ENCODE assay signal across 15 mouse cellular contexts in the genomic region with DNA sequence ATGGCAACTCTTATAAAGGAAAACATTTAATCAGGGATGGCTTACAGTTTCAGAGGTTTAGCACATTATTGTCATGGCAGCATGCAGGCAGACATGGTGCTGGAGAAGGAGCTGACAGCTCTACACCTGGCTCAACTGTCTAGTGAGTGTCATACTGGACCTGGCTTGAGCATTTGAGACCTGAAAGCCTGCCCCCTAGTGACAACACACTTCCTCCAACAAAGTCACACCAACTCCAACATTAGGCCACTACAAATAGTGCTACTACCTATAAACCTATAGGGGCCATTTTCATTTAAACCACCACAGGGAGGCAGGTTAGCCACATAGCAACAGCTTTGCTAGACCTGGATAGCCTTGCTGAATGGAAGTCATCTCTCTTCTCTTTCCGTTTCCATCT. TPM values are rescaled to one million over a fixed set of nuclear protein-coding genes. Genes with fewer than 3 reads are reported as not detected.
A peak's percentile ranks its signal among the peaks of the same experiment; 100 is the strongest.
DNase-seq lines count a peak whose midpoint lies in the region; ATAC-seq and TF ChIP-seq lines count a peak whose summit lies in the region.
"Had no signal": no experiment of that assay in that cellular context is flagged by ENCODE, and none has a peak within 500 bp of the region (broad histone marks: within the 10 kb centered on the region; RNA-seq: fewer than 3 reads in every experiment).

No protein-coding gene starts in this region.

- ATAC-seq in lung, postnatal 0 days = no peak
- ATAC-seq in Patski = no peak
- ATAC-seq: hindbrain, postnatal 0 days; midbrain, embryonic 13.5 days had no signal

- H3K79me2 ChIP-seq in heart, adult 2 months (replicated peaks; ENCODE audit: control insufficient read depth, insufficient read depth, low read length) = no peaks in the 10 kb centered on the region

- no peak for TF ChIP-seq POLR2A in heart, adult 2 months (IDR thresholded peaks at IDR 0.05; ENCODE audit: insufficient read depth, low read depth, low read length)
- no peak for TF ChIP-seq POLR2A in small intestine, adult 2 months (IDR thresholded peaks at IDR 0.05; ENCODE audit: low read depth, low read length)

- no peaks in the 10 kb centered on the region for H3K27me3 ChIP-seq in heart, adult 2 months (ENCODE audit: control insufficient read depth, insufficient read depth, low read length)
- no peaks in the 10 kb centered on the region for H3K27me3 ChIP-seq in lung, postnatal 0 days (replicated peaks; ENCODE audit: insufficient read depth, low read length)
- H3K27me3 ChIP-seq in Patski = no peaks in the 10 kb centered on the region
- H3K27me3 ChIP-seq in small intestine, adult 2 months (ENCODE audit: control insufficient read depth, insufficient read depth, low read length) = no peaks in the 10 kb centered on the region
- H3K27me3 ChIP-seq: heart, embryonic 13.5 days; midbrain, embryonic 13.5 days had no signal

- H3K4me1 ChIP-seq in heart, adult 2 months (ENCODE audit: control insufficient read depth, insufficient read depth, low read length) = no peaks in the 10 kb centered on the region
- no peaks in the 10 kb centered on the region for H3K4me1 ChIP-seq in lung, postnatal 0 days (ENCODE audit: insufficient read depth, low read depth, low read length)
- H3K4me1 ChIP-seq in small intestine, adult 2 months (ENCODE audit: control insufficient read depth, insufficient read depth, insufficient read length, low read length) = peaks cover 4% of the 10 kb centered on the region; the same call in 1 of the 2 replicates
- H3K4me1 ChIP-seq: forebrain, embryonic 10.5 days had no signal

- no peak for DNase-seq in heart, adult 2 months
- DNase-seq in heart, adult 8-10 months (ENCODE audit: low spot score) = no peak
- no peak for DNase-seq in lung, postnatal 0 days (ENCODE audit: low spot score)
- DNase-seq in lung, postnatal 14 days = no peak
- DNase-seq in Patski (ENCODE audit: low read depth, low spot score) = no peak
- DNase-seq in thymus, adult 18-20 months = no peak
- no peak for DNase-seq in right cerebral cortex, postnatal 14 days
- DNase-seq: cerebellum, postnatal 10 days; heart, postnatal 36 days; lung, adult 18-20 months had no signal

- POLR2A ChIA-PET in Patski (lab: Charles Lee) = no interaction called here

- no peak for TF ChIP-seq EP300 in heart, adult 2 months (IDR thresholded peaks at IDR 0.05; ENCODE audit: insufficient read depth, low read depth, low read length)
- TF ChIP-seq EP300 in lung, postnatal 0 days (IDR thresholded peaks at IDR 0.05) = no peak

- WGBS in heart, adult 2 months = 96% methylated on average over 1 of the region's 1 CpGs
- 100% methylated on average over 1 of the region's 1 CpGs for WGBS in lung, postnatal 0 days
- 82% methylated on average over 1 of the region's 1 CpGs for WGBS in small intestine, adult 2 months

- H3K9me3 ChIP-seq in lung, postnatal 0 days (ENCODE audit: low read length) = no peaks in the 10 kb centered on the region
- H3K9me3 ChIP-seq: forebrain, embryonic 10.5 days; heart, embryonic 13.5 days; midbrain, embryonic 13.5 days had no signal

- no peak overlapping the region for H3K27ac ChIP-seq in heart, adult 2 months
- no peak overlapping the region for H3K27ac ChIP-seq in lung, postnatal 0 days (ENCODE audit: low read length)
- no peak overlapping the region for H3K27ac ChIP-seq in small intestine, adult 2 months (ENCODE audit: insufficient read depth, low read depth, low read length)
- H3K27ac ChIP-seq: forebrain, embryonic 10.5 days; heart, embryonic 13.5 days; hindbrain, postnatal 0 days; midbrain, embryonic 13.5 days had no signal

- H3K36me3 ChIP-seq in heart, adult 2 months (ENCODE audit: control insufficient read depth, insufficient read depth, low read length) = no peaks in the 10 kb centered on the region
- no peaks in the 10 kb centered on the region for H3K36me3 ChIP-seq in lung, postnatal 0 days (ENCODE audit: insufficient read depth, low read length)
- no peaks in the 10 kb centered on the region for H3K36me3 ChIP-seq in small intestine, adult 2 months (ENCODE audit: control insufficient read depth, insufficient read depth, low read length)
- H3K36me3 ChIP-seq: forebrain, embryonic 10.5 days; heart, embryonic 13.5 days; midbrain, embryonic 13.5 days had no signal

- no peak overlapping the region for H3K4me2 ChIP-seq in lung, postnatal 0 days (replicated peaks; ENCODE audit: low read depth, low read length)
- H3K4me2 ChIP-seq: heart, embryonic 13.5 days; midbrain, embryonic 13.5 days had no signal

- CTCF ChIA-PET in Patski (lab: Charles Lee) = no interaction called here

- no peak overlapping the region for H3K4me3 ChIP-seq in heart, adult 2 months
- H3K4me3 ChIP-seq in lung, postnatal 0 days (ENCODE audit: low read depth, low read length) = no peak overlapping the region
- no peak overlapping the region for H3K4me3 ChIP-seq in small intestine, adult 2 months (ENCODE audit: low read depth, low read length)
- H3K4me3 ChIP-seq: forebrain, embryonic 10.5 days; heart, embryonic 13.5 days; midbrain, embryonic 13.5 days had no signal

- peak; percentile 41 for TF ChIP-seq CTCF in heart, adult 2 months (IDR thresholded peaks at IDR 0.05)
- TF ChIP-seq CTCF in lung, postnatal 0 days (IDR thresholded peaks at IDR 0.05) = peak; percentile 35
- TF ChIP-seq CTCF in Patski (IDR thresholded peaks at IDR 0.05) = peak; percentile 41
- peak; percentile 27; the same call in 1 of the 2 replicates for TF ChIP-seq CTCF in small intestine, adult 2 months (IDR thresholded peaks at IDR 0.05; ENCODE audit: extremely low read depth, insufficient read length, insufficient replicate concordance, low read depth, low read length)

- intact Hi-C loops in heart, adult 2 months (cut with DNase I) = no loop called here

- H3K9ac ChIP-seq in heart, adult 2 months (ENCODE audit: low read depth, low read length) = no peak overlapping the region
- H3K9ac ChIP-seq in lung, postnatal 0 days (replicated peaks; ENCODE audit: low read depth) = no peak overlapping the region
- H3K9ac ChIP-seq: heart, embryonic 13.5 days; midbrain, embryonic 13.5 days had no signal

- in situ Hi-C loops in Patski (cut with MboI; ENCODE audit: low pct_unique_long_range_greater_than_20kb) = no loop called here

RNA-seq across cellular contexts. Expression of a gene that starts 24.4 kb away (rescaled TPM):
- total RNA-seq in heart, adult 2 months (2021) = 10 to 100 TPM; 65.8 to 74.6 TPM
- polyA plus RNA-seq in heart, adult 2 months (2012; rRNA removed) = 27.7 and 43.2 TPM in 2 replicates
- 10 to 100 TPM; 52.2 to 54.3 (median 53.1) TPM for total RNA-seq in heart, adult 8-10 months (2022)
- 395 and 416 TPM in 2 replicates for polyA plus RNA-seq in lung, postnatal 0 days (2015; fragmentation: Nextera tagmentation; extraction: Ambion mirVana)
- polyA plus RNA-seq in Patski (2021) = 654 TPM
- 13.5 and 39.4 TPM in 2 replicates for polyA plus RNA-seq in small intestine, adult 2 months (2012; rRNA removed)
